Mouse (Mus musculus) spleen, adult 2 months (tissue): ENCODE measurements around the gene 1810024B03Rik.

Experiments
- CTCF ChIP-seq: fragments of 200-500 bp; IDR thresholded peaks from 2 replicates; pipeline ENCODE4 v1.5.1; 2011; ENCODE audit warnings: mild to moderate bottlenecking, inconsistent platforms; ENCODE audit not compliant: insufficient read depth, insufficient read length, insufficient replicate concordance; ENCODE audit errors: extremely low read depth
- POLR2A ChIP-seq: fragments of 200-500 bp; IDR thresholded peaks from 2 replicates; pipeline ENCODE4 v1.6.1; 2011; ENCODE audit warnings: low read depth, low read length, inconsistent platforms

DNA sequence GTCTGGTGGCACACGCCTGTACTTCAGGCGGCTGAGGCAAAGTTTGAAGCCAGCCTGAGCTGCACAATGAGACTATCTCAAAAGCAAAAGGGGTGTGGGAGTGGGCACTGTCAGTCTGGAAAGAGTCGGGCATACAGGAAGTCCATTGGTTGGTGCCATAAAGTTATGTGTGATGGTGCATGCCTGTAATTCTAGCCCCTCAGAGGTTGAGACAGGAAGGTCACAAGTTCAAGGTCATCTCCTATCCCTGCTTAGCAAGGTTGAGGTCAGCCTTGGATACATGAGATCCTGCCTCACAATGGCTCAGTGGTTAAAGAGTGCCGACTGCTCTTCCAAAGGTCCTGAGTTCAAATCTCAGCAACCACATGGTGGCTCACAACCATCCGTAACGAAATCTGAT lies 47.2 kb upstream of the 1810024B03Rik start:
- TF ChIP-seq CTCF, result no peak
- no peak for TF ChIP-seq POLR2A
